Mouse (Mus musculus) bone marrow, adult 2 months (tissue): ENCODE measurements around the gene Olfr1148.

Experiments
- CTCF ChIP-seq: fragments of 200-500 bp; IDR thresholded peaks from 2 replicates; pipeline ENCODE4 v1.5.1; 2011; ENCODE audit warnings: low read length, control low read depth; ENCODE audit not compliant: control insufficient read depth, insufficient read depth
- POLR2A ChIP-seq: fragments of 200-500 bp; IDR thresholded peaks from 2 replicates; pipeline ENCODE4 v1.6.1; 2011; ENCODE audit warnings: low read depth, mild to moderate bottlenecking, control low read depth, low read length, borderline replicate concordance; ENCODE audit not compliant: control insufficient read depth

DNA sequence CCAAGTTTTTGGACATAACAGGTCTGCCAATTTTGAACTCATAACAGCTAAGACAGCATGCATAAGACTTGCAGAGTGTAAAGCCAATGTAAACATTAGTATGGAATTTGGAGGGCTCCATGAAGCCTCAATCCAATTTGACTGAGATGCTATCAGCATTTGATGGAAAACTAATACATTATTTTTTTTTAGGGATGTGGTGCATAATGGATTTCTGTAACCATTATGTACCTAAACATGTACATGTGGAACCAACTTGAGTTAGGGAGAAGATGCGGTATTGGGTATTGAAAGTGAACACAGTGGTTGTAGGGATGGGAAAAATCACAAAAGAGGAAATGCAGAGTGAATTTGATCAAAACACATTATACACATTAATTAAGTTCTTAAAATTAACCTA, at the start of gene Olfr1148:
- TF ChIP-seq POLR2A: no peak
- no peak for TF ChIP-seq CTCF
